Mouse (Mus musculus) forebrain, postnatal 0 days (tissue): ENCODE data around the gene Igf1r. TPM values are rescaled to one million over a fixed set of nuclear protein-coding genes. Genes with fewer than 3 reads are reported as not detected.
"Not testable (repeated sequence)": the region's sequence is repeated elsewhere in the genome, so short reads cannot be mapped to it uniquely, and the experiment has no call there.

Experiments
- ATAC-seq: fragments of 200-750 bp; cut with Nextera tagmentation; 2 replicates; pipeline ENCODE4 v1.8.0; 2017; ENCODE audit warnings: mild to moderate bottlenecking, moderate library complexity
- DNase-seq: peaks from one replicate; pipeline ENCODE4 v3.0.0-alpha.2; 2015
- H3K27ac ChIP-seq: fragments of 300-500 bp; sonication (generic); 2 replicates; pipeline ENCODE4 v1.5.1; 2014; ENCODE audit warnings: low read depth, mild to moderate bottlenecking, antibody characterized with exemption, low read length, moderate library complexity, mixed read lengths
- H3K27me3 ChIP-seq: fragments of 300-500 bp; sonication (generic); 2 replicates; pipeline ENCODE4 v1.6.1; 2014; ENCODE audit warnings: mild to moderate bottlenecking, low read length, mixed read lengths; ENCODE audit not compliant: insufficient read depth
- H3K36me3 ChIP-seq: fragments of 300-500 bp; sonication (generic); 2 replicates; pipeline ENCODE4 v1.6.1; 2014; ENCODE audit warnings: mild to moderate bottlenecking, moderate library complexity; ENCODE audit not compliant: insufficient read depth
- H3K4me1 ChIP-seq: fragments of 300-500 bp; sonication (generic); 2 replicates; pipeline ENCODE4 v1.6.1; 2014; ENCODE audit warnings: antibody characterized with exemption; ENCODE audit not compliant: insufficient read depth
- H3K4me2 ChIP-seq: fragments of 300-500 bp; sonication (generic); 2 replicates; pipeline ENCODE4 v1.6.1; 2014; ENCODE audit warnings: low read depth, mild to moderate bottlenecking, moderate library complexity
- H3K4me3 ChIP-seq: fragments of 300-500 bp; sonication (generic); 2 replicates; pipeline ENCODE4 v1.5.1; 2014; ENCODE audit warnings: low read depth, low read length, mixed read lengths
- H3K9ac ChIP-seq: fragments of 300-500 bp; sonication (generic); 2 replicates; pipeline ENCODE4 v1.6.1; 2014; ENCODE audit warnings: mild to moderate bottlenecking
- H3K9me3 ChIP-seq: fragments of 300-500 bp; sonication (generic); 2 replicates; pipeline ENCODE4 v1.6.1; 2016; ENCODE audit warnings: low read length
- CTCF ChIP-seq: sonication (generic); IDR thresholded peaks from 2 replicates; pipeline ENCODE4 v1.5.1; 2016; ENCODE audit warnings: antibody characterized with exemption, control low read depth, low read depth
- WGBS: fragments of 180-500 bp; shearing (Covaris S2); extraction: QIAGEN DNeasy Blood & Tissue Kit; methylation state at CpG from one replicate; pipeline ENCODE4 v1.1.7; 2014; 5-methylcytosine and 5-hydroxymethylcytosine counted together
- polyA plus RNA-seq: library from polyadenylated mRNA; unstranded; fragments of >200 nt; fragmentation: Nextera tagmentation; extraction: Ambion mirVana; gene quantifications from 2 replicates; pipeline ENCODE4 v1.2.1, GENCODE M21; 2015
- total RNA-seq: library from RNA; depleted of rRNA; stranded (reverse); fragments of >200 nt; gene quantifications from 2 replicates; pipeline ENCODE4 v1.2.3, GENCODE M21; 2014; rRNA removed

The Igf1r gene
- total and polyA plus RNA-seq, 2 experiments from 2014 or later: 12.8 to 37.8 TPM

GRCm38 (mm10) chr7:68280352-68280869 is 327.8 kb downstream of the Igf1r start:
- Histone ChIP-seq H3K36me3 (no peaks in the 10 kb centered on the region), H3K9ac (no peak overlapping the region), H3K4me1 (peaks cover 7% of the 10 kb centered on the region; the same call in 1 of the 2 replicates), H3K9me3 (no peaks in the 10 kb centered on the region), H3K27ac (no peak overlapping the region), H3K4me3 (no peak overlapping the region), H3K27me3 (no peaks in the 10 kb centered on the region; the same call in none of the 2 replicates), H3K4me2 (no peak overlapping the region)
- TF ChIP-seq CTCF: no peak
- DNase-seq (no peak), ATAC-seq (no peak)
- WGBS: 87% methylated on average over 19 of the region's 19 CpGs

- H3K36me3 ChIP-seq: no peaks in the 10 kb centered on the region
- no peak for TF ChIP-seq CTCF
- DNase-seq: no peak
- no peaks in the 10 kb centered on the region; the same call in 1 of the 2 replicates for H3K27me3 ChIP-seq
- no peak overlapping the region for H3K27ac ChIP-seq
- H3K4me3 ChIP-seq: no peak overlapping the region
- no peak for ATAC-seq
- no peak overlapping the region for H3K4me2 ChIP-seq
- no peak overlapping the region for H3K9ac ChIP-seq
- H3K9me3 ChIP-seq: no peaks in the 10 kb centered on the region
- no peaks in the 10 kb centered on the region; the same call in 1 of the 2 replicates for H3K4me1 ChIP-seq
- WGBS: 68% methylated on average over 5 of the region's 5 CpGs
Measured at GRCm38 (mm10) chr7:68281341-68281740, 328.7 kb downstream of the Igf1r start.

GRCm38 (mm10) chr7:68282304-68283132 is 329.9 kb downstream of the Igf1r start:
- H3K4me2 ChIP-seq: no peak overlapping the region
- H3K9me3 ChIP-seq: no peaks in the 10 kb centered on the region
- DNase-seq (no peak), ATAC-seq (no peak)
- no peak overlapping the region for H3K9ac ChIP-seq
- no peak overlapping the region for H3K27ac ChIP-seq
- no peaks in the 10 kb centered on the region for H3K27me3 ChIP-seq
- H3K4me1 ChIP-seq: no peaks in the 10 kb centered on the region
- 89% methylated on average over 22 of the region's 22 CpGs for WGBS
- TF ChIP-seq CTCF: no peak
- no peak overlapping the region for H3K4me3 ChIP-seq
- no peaks in the 10 kb centered on the region for H3K36me3 ChIP-seq

DNA sequence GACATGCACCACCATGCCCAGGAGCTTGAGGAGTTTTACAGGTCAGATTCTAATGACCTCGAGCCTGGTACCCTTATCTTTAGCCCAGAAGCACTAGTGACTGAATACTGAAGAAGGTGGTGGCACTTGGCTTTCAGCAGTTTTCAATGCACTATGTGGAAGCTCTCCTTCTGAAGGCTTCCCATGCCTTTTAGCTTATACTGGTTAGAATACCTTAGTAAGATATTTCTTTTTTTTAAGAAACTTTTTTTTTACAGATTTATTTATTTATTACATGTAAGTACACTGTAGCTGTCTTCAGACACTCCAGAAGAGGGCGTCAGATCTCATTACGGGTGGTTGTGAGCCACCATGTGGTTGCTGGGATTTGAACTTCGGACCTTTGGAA is 330.5 kb downstream of the Igf1r start:
- not testable (repeated sequence) for H3K27me3 ChIP-seq, H3K4me1 ChIP-seq, H3K9me3 ChIP-seq, H3K4me3 ChIP-seq, H3K36me3 ChIP-seq, ATAC-seq, H3K9ac ChIP-seq, DNase-seq, H3K4me2 ChIP-seq, H3K27ac ChIP-seq
- 86% methylated on average over 4 of the region's 4 CpGs for WGBS

Other genes starting within 250 kb of the Igf1r start
- gene Synm, start 193.1 kb upstream of the Igf1r start, total RNA-seq: 10.7 and 10.9 TPM in 2 replicates
- gene Synm, start 193.1 kb upstream of the Igf1r start, polyA plus RNA-seq: 3.8 and 7.0 TPM in 2 replicates